Mouse (Mus musculus): ENCODE measurements around the gene Txlng. TPM values are rescaled to one million over a fixed set of nuclear protein-coding genes. Genes with fewer than 3 reads are reported as not detected.

Txlng gene
- polyA plus RNA-seq, 1 experiment, result 1.8 TPM

- peak in 1 of 2 experiments; percentile 6 for DNase-seq (ENCODE audit: low read depth in 1 of 2, low spot score in 2 of 2)
- no peaks in the 10 kb centered on the region; the same call in 1 of the 2 replicates for H3K4me1 ChIP-seq (ENCODE audit: control insufficient read depth, insufficient read depth, insufficient read length)
- H3K4me3 ChIP-seq (ENCODE audit: extremely low read depth, insufficient read depth, insufficient read length), result peak overlapping the region; percentile 97
- H3K27ac ChIP-seq (ENCODE audit: insufficient read depth, low read length), result no peak overlapping the region
- no peaks in the 10 kb centered on the region for H3K27me3 ChIP-seq (ENCODE audit: control insufficient read depth, insufficient read depth, low read length)
- H3K36me3 ChIP-seq (ENCODE audit: control insufficient read depth, insufficient read depth, low read length), result no peaks in the 10 kb centered on the region
- no peak for TF ChIP-seq POLR2A (IDR thresholded peaks at IDR 0.05; ENCODE audit: low read depth, low read length)
- TF ChIP-seq CTCF (IDR thresholded peaks at IDR 0.05; ENCODE audit: extremely low read depth, insufficient read depth, insufficient read length, insufficient replicate concordance), result no peak
- 28% methylated on average over 28 of the region's 50 CpGs for WGBS
Measured at GRCm38 (mm10) chrX:162760958-162761515, 68.2 kb downstream of the Txlng start.

DNA sequence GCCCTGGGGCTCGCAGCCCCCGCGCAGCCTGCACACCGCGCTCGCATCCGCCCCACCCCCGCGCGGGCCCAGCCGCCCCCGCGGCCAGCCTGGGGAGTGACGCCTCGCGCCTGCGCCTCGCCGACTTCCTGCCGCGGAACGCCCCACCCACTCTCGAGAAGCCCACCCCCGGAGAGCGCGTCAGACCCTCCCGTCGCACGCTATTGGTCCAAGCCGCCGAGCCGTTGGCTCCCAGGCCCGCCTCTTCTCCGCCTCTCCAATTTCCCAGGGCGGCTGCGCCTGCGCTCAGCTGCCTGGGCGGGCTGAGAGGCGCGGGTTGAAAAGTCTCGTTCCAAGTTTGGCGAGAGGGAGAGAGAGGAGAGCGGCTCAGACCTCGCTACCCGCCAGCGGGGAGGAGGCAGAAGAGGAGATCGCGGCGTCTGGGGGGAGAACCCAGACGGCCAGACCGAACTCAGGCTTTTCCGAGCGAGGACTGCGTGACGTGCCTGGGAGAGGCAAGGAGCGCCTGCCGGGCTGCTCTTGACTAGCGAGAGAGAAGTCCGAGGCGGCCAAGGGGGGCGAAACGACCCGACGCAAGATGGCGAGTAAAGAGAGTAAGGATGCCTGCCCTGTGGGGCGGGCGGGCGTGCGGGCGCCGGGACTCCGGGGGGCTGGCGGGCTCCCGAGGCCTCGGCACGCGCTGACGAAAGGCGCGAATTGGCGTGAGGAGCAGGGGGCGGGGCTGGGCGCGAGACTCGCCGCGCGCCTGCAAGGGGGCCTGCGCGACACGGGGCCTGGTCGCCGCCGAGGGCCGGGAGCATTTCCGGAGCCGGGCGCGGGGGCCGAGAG is 68.9 kb downstream of the Txlng start, which contains the start of gene Rbbp7:
Gene Rbbp7, plus strand, starts transcription at position 288 of the 828 bp plus-strand sequence.
- no peaks in the 10 kb centered on the region for H3K36me3 ChIP-seq (ENCODE audit: control insufficient read depth, insufficient read depth, low read length)
- H3K27ac ChIP-seq (ENCODE audit: insufficient read depth, low read length), result peak within 1 kb of the TSS; percentile 95
- DNase-seq (ENCODE audit: low read depth in 1 of 2, low spot score in 2 of 2), result peak; percentile 80 to 85
- WGBS, result 34% methylated on average over 83 of the region's 100 CpGs
- H3K4me3 ChIP-seq (ENCODE audit: extremely low read depth, insufficient read depth, insufficient read length), result peak within 1 kb of the TSS; percentile 97
- TF ChIP-seq POLR2A (IDR thresholded peaks at IDR 0.05; ENCODE audit: low read depth, low read length) (peak; percentile 60), CTCF (IDR thresholded peaks at IDR 0.05; ENCODE audit: extremely low read depth, insufficient read depth, insufficient read length, insufficient replicate concordance) (no peak)
- no peaks in the 10 kb centered on the region; the same call in 1 of the 2 replicates for H3K4me1 ChIP-seq (ENCODE audit: control insufficient read depth, insufficient read depth, insufficient read length)
- H3K27me3 ChIP-seq (ENCODE audit: control insufficient read depth, insufficient read depth, low read length), result no peaks in the 10 kb centered on the region

GRCm38 (mm10) chrX:162759251-162760114 is 69.8 kb downstream of the Txlng start:
- H3K4me1 ChIP-seq (ENCODE audit: control insufficient read depth, insufficient read depth, insufficient read length), result no peaks in the 10 kb centered on the region; the same call in 1 of the 2 replicates
- DNase-seq (ENCODE audit: low read depth in 1 of 2, low spot score in 2 of 2), result peak; percentile 10 to 12
- H3K27me3 ChIP-seq (ENCODE audit: control insufficient read depth, insufficient read depth, low read length), result no peaks in the 10 kb centered on the region
- WGBS, result 38% methylated on average over 32 of the region's 32 CpGs
- H3K4me3 ChIP-seq (ENCODE audit: extremely low read depth, insufficient read depth, insufficient read length), result peak overlapping the region; percentile 60
- no peaks in the 10 kb centered on the region for H3K36me3 ChIP-seq (ENCODE audit: control insufficient read depth, insufficient read depth, low read length)
- H3K27ac ChIP-seq (ENCODE audit: insufficient read depth, low read length), result peak overlapping the region; percentile 93
- TF ChIP-seq POLR2A (IDR thresholded peaks at IDR 0.05; ENCODE audit: low read depth, low read length) (no peak), CTCF (IDR thresholded peaks at IDR 0.05; ENCODE audit: extremely low read depth, insufficient read depth, insufficient read length, insufficient replicate concordance) (no peak)

GRCm38 (mm10) chrX:162756058-162756457 is 73.2 kb downstream of the Txlng start:
- H3K4me3 ChIP-seq (ENCODE audit: extremely low read depth, insufficient read depth, insufficient read length), result no peak overlapping the region
- no peak overlapping the region for H3K27ac ChIP-seq (ENCODE audit: insufficient read depth, low read length)
- H3K36me3 ChIP-seq (ENCODE audit: control insufficient read depth, insufficient read depth, low read length), result no peaks in the 10 kb centered on the region
- H3K4me1 ChIP-seq (ENCODE audit: control insufficient read depth, insufficient read depth, insufficient read length), result no peaks in the 10 kb centered on the region; the same call in 1 of the 2 replicates
- whole genome bisulfite sequencing, result 87% methylated on average over 7 of the region's 7 CpGs
- H3K27me3 ChIP-seq (ENCODE audit: control insufficient read depth, insufficient read depth, low read length), result no peaks in the 10 kb centered on the region
- TF ChIP-seq POLR2A (IDR thresholded peaks at IDR 0.05; ENCODE audit: low read depth, low read length) (no peak), CTCF (IDR thresholded peaks at IDR 0.05; ENCODE audit: extremely low read depth, insufficient read depth, insufficient read length, insufficient replicate concordance) (no peak)
- no peak for DNase-seq (ENCODE audit: low read depth in 1 of 2, low spot score in 2 of 2)

DNA sequence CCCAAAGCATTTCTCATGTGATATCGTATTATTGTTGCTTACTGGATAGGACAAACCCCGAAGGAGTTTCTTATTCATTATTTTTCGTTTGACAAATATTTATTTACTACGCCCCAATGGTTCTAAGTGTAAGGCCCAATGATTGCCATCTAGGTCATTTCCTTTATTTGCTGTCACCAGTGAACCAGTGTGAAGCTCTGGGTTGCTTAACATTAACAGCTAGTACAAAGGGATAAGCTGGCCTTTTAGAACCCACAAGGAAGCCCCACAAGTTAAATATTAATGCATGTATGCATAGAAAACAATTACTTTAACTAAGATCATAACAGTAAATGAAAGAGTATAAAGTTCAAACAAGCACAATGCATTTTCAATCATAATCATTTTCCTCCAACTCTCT is 74.9 kb downstream of the Txlng start:
- Histone ChIP-seq H3K27ac (ENCODE audit: insufficient read depth, low read length) (no peak overlapping the region), H3K4me1 (ENCODE audit: control insufficient read depth, insufficient read depth, insufficient read length) (no peaks in the 10 kb centered on the region), H3K4me3 (ENCODE audit: extremely low read depth, insufficient read depth, insufficient read length) (no peak overlapping the region), H3K36me3 (ENCODE audit: control insufficient read depth, insufficient read depth, low read length) (no peaks in the 10 kb centered on the region), H3K27me3 (ENCODE audit: control insufficient read depth, insufficient read depth, low read length) (no peaks in the 10 kb centered on the region)
- 83% methylated on average over 4 of the region's 4 CpGs for WGBS
- no peak for DNase-seq (ENCODE audit: low read depth in 1 of 2, low spot score in 2 of 2)
- TF ChIP-seq CTCF (IDR thresholded peaks at IDR 0.05; ENCODE audit: extremely low read depth, insufficient read depth, insufficient read length, insufficient replicate concordance) (no peak), POLR2A (IDR thresholded peaks at IDR 0.05; ENCODE audit: low read depth, low read length) (no peak)

- 82% methylated on average over 2 of the region's 2 CpGs for WGBS
- no peaks in the 10 kb centered on the region for H3K36me3 ChIP-seq (ENCODE audit: control insufficient read depth, insufficient read depth, low read length)
- no peak overlapping the region for H3K27ac ChIP-seq (ENCODE audit: insufficient read depth, low read length)
- H3K4me3 ChIP-seq (ENCODE audit: extremely low read depth, insufficient read depth, insufficient read length), result no peak overlapping the region
- TF ChIP-seq CTCF (IDR thresholded peaks at IDR 0.05; ENCODE audit: extremely low read depth, insufficient read depth, insufficient read length, insufficient replicate concordance), result no peak
- no peak for TF ChIP-seq POLR2A (IDR thresholded peaks at IDR 0.05; ENCODE audit: low read depth, low read length)
- no peaks in the 10 kb centered on the region for H3K27me3 ChIP-seq (ENCODE audit: control insufficient read depth, insufficient read depth, low read length)
- no peak for DNase-seq (ENCODE audit: low read depth in 1 of 2, low spot score in 2 of 2)
- H3K4me1 ChIP-seq (ENCODE audit: control insufficient read depth, insufficient read depth, insufficient read length), result no peaks in the 10 kb centered on the region
Measured at GRCm38 (mm10) chrX:162752418-162752817, 76.8 kb downstream of the Txlng start.

Data from spleen, adult 2 months (tissue).